Mouse (Mus musculus) myocyte (in vitro differentiated cells): ENCODE data around the gene Kctd11. TPM values are rescaled to one million over a fixed set of nuclear protein-coding genes. Genes with fewer than 3 reads are reported as not detected.
A peak's percentile ranks its signal among the peaks of the same experiment; 100 is the strongest.

Source experiments
- H3K27me3 ChIP-seq: one replicate; pipeline ENCODE4 v1.6.1; 2011; ENCODE audit not compliant: control insufficient read depth, insufficient read depth, insufficient read length
- H3K36me3 ChIP-seq: one replicate; pipeline ENCODE4 v1.6.1; 2011; ENCODE audit not compliant: control insufficient read depth, insufficient read depth
- H3K4me2 ChIP-seq: one replicate; pipeline ENCODE4 v1.6.1; 2011; ENCODE audit warnings: low read depth, control low read depth
- H3K4me3 ChIP-seq: one replicate; pipeline ENCODE4 v1.5.1; 2011; ENCODE audit warnings: mild to moderate bottlenecking, control low read depth, moderate library complexity
- H3K79me2 ChIP-seq: one replicate; pipeline ENCODE4 v1.6.1; 2011; ENCODE audit not compliant: control insufficient read depth, insufficient read depth
- H3ac ChIP-seq: one replicate; pipeline ENCODE4 v1.6.1; 2011; ENCODE audit not compliant: control insufficient read depth, insufficient read length
- CEBPB ChIP-seq: IDR thresholded peaks from 2 replicates; pipeline ENCODE4 v1.6.1; 2011; ENCODE audit warnings: mild to moderate bottlenecking, moderate library complexity; ENCODE audit not compliant: poor library complexity, insufficient read depth, severe bottlenecking
- E2F4 ChIP-seq: IDR thresholded peaks from one replicate; pipeline ENCODE4 v1.6.1; 2011; ENCODE audit warnings: mild to moderate bottlenecking, control low read depth, moderate library complexity; ENCODE audit not compliant: insufficient read depth
- MAX ChIP-seq: IDR thresholded peaks from one replicate; pipeline ENCODE4 v1.6.1; 2011; ENCODE audit warnings: low read depth, mild to moderate bottlenecking, control low read depth
- MYOD1 ChIP-seq, 3 experiments: IDR thresholded peaks; one replicate each; pipeline ENCODE4 v1.6.1; 2011; ENCODE audit warnings: control low read depth in 2 of 3, low read depth in 2 of 3, mild to moderate bottlenecking in 2 of 3, moderate library complexity in 1 of 3; ENCODE audit not compliant: insufficient read length in 2 of 3, control insufficient read depth in 1 of 3
- MYOG ChIP-seq, 3 experiments: IDR thresholded peaks; one replicate each; pipeline ENCODE4 v1.6.1; 2011; ENCODE audit warnings: control low read depth in 2 of 3, low read depth in 2 of 3, mild to moderate bottlenecking in 2 of 3; ENCODE audit not compliant: insufficient read length in 2 of 3, control insufficient read depth in 1 of 3, insufficient read depth in 1 of 3
- POLR2A ChIP-seq: IDR thresholded peaks from one replicate; pipeline ENCODE4 v1.6.1; 2011; ENCODE audit warnings: low read depth, mild to moderate bottlenecking, control low read depth, moderate library complexity; ENCODE audit not compliant: insufficient read length
- POLR2AphosphoS2 ChIP-seq: IDR thresholded peaks from one replicate; pipeline ENCODE4 v1.6.1; 2011; ENCODE audit warnings: low read depth, control low read depth; ENCODE audit not compliant: insufficient read length
- REST ChIP-seq: IDR thresholded peaks from one replicate; pipeline ENCODE4 v1.6.1; 2011; ENCODE audit warnings: mild to moderate bottlenecking, control low read depth, moderate library complexity; ENCODE audit not compliant: insufficient read depth, insufficient read length
- SRF ChIP-seq: IDR thresholded peaks from one replicate; pipeline ENCODE4 v1.6.1; 2011; ENCODE audit warnings: low read depth; ENCODE audit not compliant: control insufficient read depth, insufficient read length
- TCF12 ChIP-seq: IDR thresholded peaks from one replicate; pipeline ENCODE4 v1.6.1; 2011; ENCODE audit warnings: mild to moderate bottlenecking, control low read depth; ENCODE audit not compliant: poor library complexity, insufficient read depth, severe bottlenecking
- TCF3 ChIP-seq: IDR thresholded peaks from one replicate; pipeline ENCODE4 v1.6.1; 2011; ENCODE audit warnings: low read depth, control low read depth; ENCODE audit not compliant: insufficient read length
- USF1 ChIP-seq: IDR thresholded peaks from one replicate; pipeline ENCODE4 v1.6.1; 2011; ENCODE audit warnings: low read depth, mild to moderate bottlenecking, control low read depth, moderate library complexity
- polyA plus RNA-seq: library from polyadenylated mRNA; unstranded; fragments of >200 nt; fragmentation: generic; extraction: Trizol; gene quantifications from one replicate; pipeline ENCODE4 v1.2.1, GENCODE M21; 2012; ENCODE audit warnings: missing spikeins

Kctd11 gene
- polyA plus RNA-seq, 1 experiment, result 24.5 TPM

- peak within 1 kb of the TSS; percentile 86 for H3K4me2 ChIP-seq
- no peaks in the 10 kb centered on the region for H3K27me3 ChIP-seq
- H3K79me2 ChIP-seq, result no peaks in the 10 kb centered on the region
- H3ac ChIP-seq, result peak within 1 kb of the TSS; percentile 84
- no peaks in the 10 kb centered on the region for H3K36me3 ChIP-seq
- H3K4me3 ChIP-seq, result peak within 1 kb of the TSS; percentile 39
- TF ChIP-seq MAX (no peak), CEBPB (no peak), POLR2AphosphoS2 (peak; percentile 86), E2F4 (peak; percentile 58), MYOD1 (IDR thresholded peaks at IDR 0.05; ENCODE audit: control insufficient read depth in 1 of 3, insufficient read length in 2 of 3, low read depth in 2 of 3) (peak in 2 of 3 experiments; percentile 13 to 23), TCF12 (no peak), SRF (peak; percentile 8), TCF3 (no peak), MYOG (IDR thresholded peaks at IDR 0.05; ENCODE audit: control insufficient read depth in 1 of 3, insufficient read depth in 1 of 3, insufficient read length in 2 of 3, low read depth in 2 of 3) (peak in 2 of 3 experiments; percentile 38 to 42), POLR2A (peak; percentile 81), REST (no peak), USF1 (no peak)
Measured at GRCm38 (mm10) chr11:69837952-69838713, 43.1 kb downstream of the Kctd11 start, which contains the start of gene Tmem256. Gene Tmem256 (plus strand): TSS chr11:69838514.

GRCm38 (mm10) chr11:69837604-69837951 lies 43.6 kb downstream of the Kctd11 start, which contains the start of gene Nlgn2:
Gene Nlgn2 (minus strand): TSS chr11:69837784.
- H3ac ChIP-seq, result peak within 1 kb of the TSS; percentile 84
- peak within 1 kb of the TSS; percentile 86 for H3K4me2 ChIP-seq
- no peaks in the 10 kb centered on the region for H3K79me2 ChIP-seq
- H3K36me3 ChIP-seq, result no peaks in the 10 kb centered on the region
- TF ChIP-seq POLR2A (peak; percentile 68), E2F4 (no peak)
- no peaks in the 10 kb centered on the region for H3K27me3 ChIP-seq
- peak within 1 kb of the TSS; percentile 39 for H3K4me3 ChIP-seq

- Histone ChIP-seq H3K4me2 (peak overlapping the region; percentile 86), H3K79me2 (no peaks in the 10 kb centered on the region), H3K36me3 (no peaks in the 10 kb centered on the region), H3ac (peak overlapping the region; percentile 84), H3K27me3 (no peaks in the 10 kb centered on the region), H3K4me3 (peak overlapping the region; percentile 39)
- TF ChIP-seq POLR2AphosphoS2 (no peak), USF1 (no peak), POLR2A (no peak), TCF3 (no peak), MAX (no peak), TCF12 (no peak), MYOD1 (IDR thresholded peaks at IDR 0.05; ENCODE audit: control insufficient read depth in 1 of 3, insufficient read length in 2 of 3, low read depth in 2 of 3) (no peak), E2F4 (no peak), CEBPB (no peak), REST (no peak), SRF (no peak), MYOG (IDR thresholded peaks at IDR 0.05; ENCODE audit: control insufficient read depth in 1 of 3, insufficient read depth in 1 of 3, insufficient read length in 2 of 3, low read depth in 2 of 3) (no peak)
Measured at GRCm38 (mm10) chr11:69836703-69837576, 44.3 kb downstream of the Kctd11 start.

- H3K4me2 ChIP-seq, result peak overlapping the region; percentile 86
- TF ChIP-seq SRF (no peak), POLR2AphosphoS2 (no peak)
- H3K27me3 ChIP-seq, result no peaks in the 10 kb centered on the region
- peak overlapping the region; percentile 39 for H3K4me3 ChIP-seq
- H3K79me2 ChIP-seq, result no peaks in the 10 kb centered on the region
- H3K36me3 ChIP-seq, result no peaks in the 10 kb centered on the region
- H3ac ChIP-seq, result no peak overlapping the region
Measured at GRCm38 (mm10) chr11:69835966-69836335, 45.3 kb downstream of the Kctd11 start.

GRCm38 (mm10) chr11:69835326-69835965 lies 45.8 kb downstream of the Kctd11 start:
- Histone ChIP-seq H3K27me3 (no peaks in the 10 kb centered on the region), H3ac (no peak overlapping the region), H3K4me2 (no peak overlapping the region), H3K79me2 (no peaks in the 10 kb centered on the region), H3K36me3 (no peaks in the 10 kb centered on the region), H3K4me3 (no peak overlapping the region)
- no peak for TF ChIP-seq TCF3
- no peak for TF ChIP-seq POLR2AphosphoS2
- no peak for TF ChIP-seq SRF
